Mouse (Mus musculus) right cerebral cortex, postnatal 36 days (tissue): ENCODE measurements around the gene Cend1.

ENCODE experiments used
- DNase-seq, 2 experiments: peaks; one replicate each; pipeline ENCODE4 v3.0.0; 2022; ENCODE audit warnings: low spot score in 2 of 2, mixed read lengths in 1 of 2

The Cend1 gene

GRCm38 (mm10) chr7:141443828-141444237 is 14.5 kb upstream of the Cend1 start, which contains the start of gene Pidd1:
TSS of gene Pidd1 (minus strand) at chr7:141444025.
- no peak for DNase-seq

GRCm38 (mm10) chr7:141443081-141443821 is 14.0 kb upstream of the Cend1 start:
- no peak for DNase-seq

GRCm38 (mm10) chr7:141442199-141442598 is 12.9 kb upstream of the Cend1 start:
- no peak for DNase-seq

GRCm38 (mm10) chr7:141441460-141441859 is 12.2 kb upstream of the Cend1 start:
- DNase-seq, result no peak

DNA sequence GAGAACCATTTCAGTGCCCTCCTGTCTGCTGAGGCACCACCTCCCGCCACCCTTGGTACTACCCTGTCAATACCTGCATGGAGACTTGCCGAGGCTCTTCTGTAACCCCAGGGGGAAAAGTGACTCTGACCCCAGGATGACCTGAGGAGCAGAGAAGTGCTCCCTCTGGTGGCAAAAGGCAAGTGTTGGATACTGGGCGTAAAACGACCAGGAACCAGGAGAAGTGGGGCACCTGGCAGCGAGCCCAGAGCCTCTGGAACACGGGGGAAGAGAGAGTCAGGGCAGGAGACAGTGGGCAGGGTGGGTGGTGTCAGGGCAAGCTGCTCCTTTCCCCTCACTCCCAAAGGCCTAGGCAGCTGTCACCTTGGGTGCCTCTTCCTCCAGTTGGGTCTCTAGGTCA is 11.3 kb upstream of the Cend1 start:
- no peak for DNase-seq

DNA sequence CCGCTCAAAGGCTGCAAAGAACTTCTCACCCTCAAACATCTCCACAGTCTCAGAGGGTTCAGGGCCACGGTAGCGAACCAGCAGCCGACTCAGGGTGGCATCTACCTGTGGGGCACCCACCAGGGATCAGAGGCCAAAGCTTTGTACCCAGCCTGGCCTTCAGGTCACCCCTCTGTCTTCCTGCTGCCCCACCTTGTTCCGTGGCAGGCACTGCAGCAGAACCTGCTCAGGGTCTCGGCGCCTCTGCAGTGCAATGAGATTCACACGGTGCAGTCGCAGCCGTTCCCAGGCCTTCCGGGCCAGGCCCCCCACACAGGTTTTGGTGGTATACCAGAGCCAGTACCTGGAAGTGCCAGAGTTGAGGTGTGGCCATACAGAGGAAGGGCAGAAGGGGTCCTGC is 10.5 kb upstream of the Cend1 start:
- DNase-seq, result no peak

- DNase-seq, result no peak
Measured at GRCm38 (mm10) chr7:141439140-141439679, 9.9 kb upstream of the Cend1 start.

- DNase-seq, result no peak
Measured at GRCm38 (mm10) chr7:141438201-141438968, 9.1 kb upstream of the Cend1 start.

GRCm38 (mm10) chr7:141437178-141438120 is 8.2 kb upstream of the Cend1 start, which contains the start of gene Slc25a22:
TSS of gene Slc25a22 (minus strand) at chr7:141437892.
- DNase-seq, result peak; percentile 75 to 78

DNA sequence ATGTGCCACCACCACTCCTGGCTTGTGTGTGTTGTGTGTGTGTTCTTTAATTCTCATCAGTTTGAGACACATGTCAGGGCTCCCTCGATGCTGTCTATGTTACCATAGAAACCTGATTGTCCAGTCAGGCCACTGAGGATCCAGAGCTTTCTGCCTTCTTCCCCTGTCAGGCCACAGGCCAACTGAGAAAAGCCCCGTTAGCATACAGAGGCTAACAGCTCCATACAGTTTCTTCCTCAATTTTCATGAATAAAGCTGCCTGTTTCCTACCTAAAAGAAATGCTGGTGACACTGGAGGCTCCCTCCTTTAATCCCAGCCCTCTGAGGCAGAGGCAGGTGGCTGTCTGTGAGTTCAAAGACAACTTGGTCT is 7.2 kb upstream of the Cend1 start:
- DNase-seq, result no peak

GRCm38 (mm10) chr7:141435856-141436522 is 6.7 kb upstream of the Cend1 start:
- DNase-seq, result no peak

DNA sequence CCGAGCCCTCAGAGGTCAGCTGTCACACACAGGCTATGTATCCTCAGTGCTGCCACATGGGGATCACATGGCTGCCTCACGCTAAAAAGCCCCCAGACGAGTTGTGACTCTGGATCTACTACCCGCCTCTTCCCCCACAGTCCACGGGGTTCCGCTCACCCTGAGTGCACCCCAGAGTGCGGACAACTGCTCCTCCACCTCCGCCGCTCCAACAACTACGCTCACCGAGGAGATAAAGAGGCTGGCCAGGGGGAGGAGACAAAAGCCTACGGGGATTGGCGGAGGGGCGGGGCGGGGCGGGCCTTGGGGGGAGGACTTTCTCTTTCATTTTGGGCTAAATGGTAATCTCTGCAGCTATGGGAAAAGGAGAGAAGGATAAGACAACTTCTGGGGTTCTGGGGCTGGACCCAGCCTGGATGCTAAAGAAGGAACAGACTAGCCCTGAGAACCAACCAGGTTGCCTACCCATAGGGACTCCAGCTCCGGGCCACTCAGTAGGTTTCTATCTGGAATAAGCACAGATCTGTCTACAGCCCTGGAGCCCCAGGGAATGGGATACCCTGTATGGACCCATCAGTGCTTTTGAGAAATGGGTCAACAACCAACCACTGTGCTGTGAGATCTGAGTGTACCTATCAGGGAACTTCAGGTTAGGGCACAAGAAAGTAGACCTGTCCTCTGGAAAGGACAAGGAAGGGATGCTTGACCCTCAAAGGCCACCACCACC is 6.0 kb upstream of the Cend1 start:
- DNase-seq, result no peak

DNA sequence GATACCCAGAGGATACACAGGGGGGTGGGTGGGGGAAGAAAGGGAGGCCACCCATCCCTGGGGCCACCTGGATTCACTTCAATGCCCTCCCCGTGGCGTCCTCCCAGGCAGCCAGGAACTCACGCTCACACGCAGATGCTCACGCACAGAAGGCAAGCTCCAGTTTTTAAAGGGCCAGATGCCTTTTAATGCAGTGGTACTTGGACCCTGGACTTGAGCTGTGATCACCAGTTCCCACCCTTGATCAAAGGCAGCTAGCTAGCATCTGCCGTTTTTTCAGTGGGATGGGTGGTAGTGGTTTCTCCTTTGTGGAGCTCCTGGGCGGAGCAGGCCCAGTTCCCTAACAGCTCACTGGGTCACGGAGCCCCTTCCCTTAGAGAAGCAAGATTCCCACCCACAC is 5.2 kb upstream of the Cend1 start:
- peak; percentile 67 to 79 for DNase-seq

DNA sequence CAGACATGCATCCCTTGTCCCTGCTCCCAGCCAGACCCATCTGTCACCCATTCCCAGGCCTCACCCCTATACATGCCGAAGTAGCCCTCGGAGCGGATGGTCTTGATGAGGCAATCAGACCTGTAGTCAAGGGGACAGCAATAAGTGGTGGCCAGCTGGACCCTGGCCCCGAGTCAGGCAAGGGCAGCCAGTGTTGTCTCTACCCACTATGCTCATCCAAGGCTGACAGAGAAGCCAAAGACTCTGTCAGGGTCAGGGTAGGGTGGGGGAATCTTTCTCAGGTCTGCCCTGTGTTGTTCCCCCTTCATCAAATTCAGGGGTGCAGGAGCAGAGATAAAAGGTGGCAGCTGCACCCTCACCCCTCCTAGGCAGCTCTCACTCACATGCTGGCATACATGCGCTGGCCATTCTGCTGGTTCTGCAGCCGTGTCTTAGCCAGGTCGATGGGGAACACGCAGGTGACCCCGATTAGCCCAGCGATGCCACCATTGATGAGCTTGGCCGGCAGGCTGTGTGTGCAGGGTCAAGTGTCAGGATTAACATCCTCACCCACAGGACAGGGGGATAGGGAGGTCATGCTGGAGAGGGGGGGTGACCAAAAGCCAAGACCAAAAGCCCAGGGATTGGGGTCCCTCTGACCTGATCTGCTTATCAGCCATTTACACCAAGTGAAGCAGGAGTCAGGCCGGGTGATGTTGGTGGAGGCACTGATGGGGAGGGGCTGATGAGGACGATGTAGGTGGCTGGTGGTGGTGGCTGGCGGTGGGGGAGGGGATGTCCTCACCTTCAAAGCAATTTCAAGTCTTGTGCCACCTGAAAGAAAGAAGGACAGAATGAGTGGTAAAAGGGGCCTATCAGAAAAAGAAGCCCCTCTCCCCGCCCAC is 4.5 kb upstream of the Cend1 start:
- no peak for DNase-seq

DNA sequence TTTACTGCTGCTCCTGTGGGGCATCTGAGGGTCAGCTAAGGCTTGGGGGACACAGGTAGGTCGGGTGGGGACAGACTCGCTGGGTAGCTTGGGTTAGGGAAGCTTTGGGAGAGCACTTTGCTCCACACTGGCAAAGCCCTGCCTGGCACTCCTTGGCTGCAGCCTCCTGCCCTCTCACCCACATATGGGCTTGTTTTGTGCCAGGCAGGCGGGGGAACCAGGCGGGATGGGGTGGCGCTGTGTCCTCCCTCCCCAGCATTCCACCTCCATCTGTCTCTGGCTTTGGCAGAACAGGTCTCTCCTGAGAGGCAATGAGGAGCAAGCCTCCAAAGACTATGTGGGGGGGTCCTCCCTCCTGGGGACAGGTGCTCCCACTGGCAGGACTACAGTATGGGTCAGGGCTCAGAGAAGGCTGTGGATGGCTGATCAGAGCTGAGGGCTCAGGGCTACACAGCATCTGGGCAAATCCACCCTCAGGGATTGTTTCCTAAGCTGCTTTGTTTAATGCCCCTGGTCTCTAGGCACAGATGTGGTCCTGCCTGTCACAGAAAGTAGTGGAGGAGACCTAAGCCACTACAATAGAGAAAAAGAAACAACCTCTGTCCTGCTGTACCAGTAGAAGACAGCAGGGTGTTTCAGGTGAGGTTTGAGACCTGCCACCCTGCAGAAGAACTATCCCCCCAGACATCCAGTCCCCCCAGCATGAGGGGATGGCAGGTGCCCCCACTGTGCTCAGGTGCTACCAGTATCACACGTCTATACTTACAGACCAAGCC is 3.6 kb upstream of the Cend1 start:
- no peak for DNase-seq

- DNase-seq, result no peak
Measured at GRCm38 (mm10) chr7:141432186-141432611, 2.9 kb upstream of the Cend1 start.

DNA sequence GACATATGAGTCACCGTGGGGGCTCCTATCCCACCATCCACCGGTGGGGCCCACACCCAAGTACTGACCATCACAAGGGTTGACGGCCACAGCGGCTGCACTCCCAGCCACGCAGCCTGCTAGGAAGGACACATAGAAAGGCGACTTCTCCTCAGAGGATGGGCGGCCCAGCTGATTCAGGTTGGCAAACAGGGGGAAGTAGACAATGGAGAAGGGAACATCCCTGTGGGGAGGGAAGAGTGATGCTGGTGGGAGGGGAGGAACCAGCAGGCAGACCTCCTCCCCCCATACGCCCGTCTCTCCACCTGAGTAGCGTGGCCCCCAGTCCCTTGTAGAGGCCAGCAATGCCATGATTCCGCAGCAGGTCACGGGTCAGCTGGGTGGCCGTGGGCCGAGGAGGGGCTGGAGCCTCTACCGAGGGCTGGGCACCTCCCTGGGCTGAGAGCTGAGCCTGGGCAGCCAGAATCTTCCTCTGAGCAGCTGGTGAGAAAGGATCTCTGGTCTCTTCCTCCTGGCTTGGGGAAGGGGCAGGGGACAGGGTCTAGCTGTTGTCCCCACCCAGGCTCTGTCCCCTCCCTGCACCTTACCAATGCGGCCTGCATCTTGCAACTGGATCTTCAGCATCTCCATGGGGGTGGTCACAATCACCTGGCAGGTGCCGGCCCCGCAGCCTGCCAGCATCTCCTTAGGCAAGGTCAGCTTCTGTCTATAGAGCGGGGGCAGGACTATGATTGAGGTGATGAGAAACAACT is 2.3 kb upstream of the Cend1 start:
- DNase-seq, result no peak
